Mouse (Mus musculus): ENCODE measurements around the gene Erbin. TPM values are rescaled to one million over a fixed set of nuclear protein-coding genes. Genes with fewer than 3 reads are reported as not detected.

The Erbin gene
- polyA plus RNA-seq, 1 experiment from 2014 or later, result 10.3 TPM

- Histone ChIP-seq H3K4me1 (replicated peaks) (peaks cover 6% of the 10 kb centered on the region), H3K36me3 (peaks cover 12% of the 10 kb centered on the region), H3K9ac (no peak overlapping the region), H3K4me2 (no peak overlapping the region), H3K27me3 (no peaks in the 10 kb centered on the region), H3K27ac (no peak overlapping the region), H3K4me3 (no peak overlapping the region), H3K9me3 (replicated peaks) (no peaks in the 10 kb centered on the region)
- ATAC-seq (replicated peaks; ENCODE audit: insufficient number of reproducible peaks, insufficient read depth, low FRiP score, low read depth), result no peak
- 62% methylated on average over 1 of the region's 1 CpGs for WGBS
Observed at GRCm38 (mm10) chr13:103868875-103869274, 51.4 kb downstream of the Erbin start.

- no peak overlapping the region for H3K27ac ChIP-seq
- WGBS, result 85% methylated on average over 4 of the region's 4 CpGs
Observed at GRCm38 (mm10) chr13:103862041-103862440, 58.3 kb downstream of the Erbin start.

GRCm38 (mm10) chr13:103859041-103859440 lies 61.3 kb downstream of the Erbin start:
- H3K9me3 ChIP-seq (replicated peaks), result no peaks in the 10 kb centered on the region
- no peak overlapping the region for H3K9ac ChIP-seq
- ATAC-seq (replicated peaks; ENCODE audit: insufficient number of reproducible peaks, insufficient read depth, low FRiP score, low read depth), result no peak
- 59% methylated on average over 2 of the region's 2 CpGs for WGBS
- no peak overlapping the region for H3K4me2 ChIP-seq
- no peaks in the 10 kb centered on the region for H3K27me3 ChIP-seq
- no peak overlapping the region for H3K4me3 ChIP-seq
- H3K27ac ChIP-seq, result no peak overlapping the region
- peaks cover 18% of the 10 kb centered on the region for H3K36me3 ChIP-seq
- H3K4me1 ChIP-seq (replicated peaks), result no peaks in the 10 kb centered on the region

More at GRCm38 (mm10) chr13:103862041-103862440, 58.3 kb downstream of the Erbin start:
- H3K4me2 ChIP-seq, result no peak overlapping the region
- no peaks in the 10 kb centered on the region for H3K9me3 ChIP-seq (replicated peaks)
- H3K9ac ChIP-seq, result no peak overlapping the region
- H3K36me3 ChIP-seq, result peaks cover 14% of the 10 kb centered on the region
- no peaks in the 10 kb centered on the region for H3K27me3 ChIP-seq
- no peaks in the 10 kb centered on the region for H3K4me1 ChIP-seq (replicated peaks)
- no peak for ATAC-seq (replicated peaks; ENCODE audit: insufficient number of reproducible peaks, insufficient read depth, low FRiP score, low read depth)
- H3K4me3 ChIP-seq, result no peak overlapping the region

GRCm38 (mm10) chr13:103847614-103848013 lies 72.7 kb downstream of the Erbin start:
- Histone ChIP-seq H3K4me3 (no peak overlapping the region), H3K9me3 (replicated peaks) (no peaks in the 10 kb centered on the region), H3K4me1 (replicated peaks) (no peaks in the 10 kb centered on the region), H3K36me3 (peaks cover 29% of the 10 kb centered on the region), H3K4me2 (no peak overlapping the region), H3K9ac (no peak overlapping the region), H3K27me3 (no peaks in the 10 kb centered on the region), H3K27ac (no peak overlapping the region)
- 88% methylated on average over 2 of the region's 2 CpGs for WGBS
- no peak for ATAC-seq (replicated peaks; ENCODE audit: insufficient number of reproducible peaks, insufficient read depth, low FRiP score, low read depth)

- 64% methylated on average over 5 of the region's 5 CpGs for WGBS
- no peak for ATAC-seq (replicated peaks; ENCODE audit: insufficient number of reproducible peaks, insufficient read depth, low FRiP score, low read depth)
- Histone ChIP-seq H3K36me3 (peaks cover 51% of the 10 kb centered on the region), H3K4me1 (replicated peaks) (peaks cover 12% of the 10 kb centered on the region; the same call in 1 of the 2 replicates), H3K27ac (peak overlapping the region; percentile 65), H3K9me3 (replicated peaks) (no peaks in the 10 kb centered on the region), H3K4me3 (no peak overlapping the region), H3K4me2 (no peak overlapping the region), H3K9ac (no peak overlapping the region), H3K27me3 (no peaks in the 10 kb centered on the region)
Observed at GRCm38 (mm10) chr13:103841287-103842201, 78.8 kb downstream of the Erbin start.

GRCm38 (mm10) chr13:103838619-103839018 lies 81.7 kb downstream of the Erbin start:
- peaks cover 51% of the 10 kb centered on the region for H3K36me3 ChIP-seq

GRCm38 (mm10) chr13:103829623-103830135 lies 90.6 kb downstream of the Erbin start:
- H3K4me2 ChIP-seq, result no peak overlapping the region

More at GRCm38 (mm10) chr13:103838619-103839018, 81.7 kb downstream of the Erbin start:
- Histone ChIP-seq H3K4me3 (no peak overlapping the region), H3K9me3 (replicated peaks) (no peaks in the 10 kb centered on the region), H3K27ac (no peak overlapping the region), H3K9ac (no peak overlapping the region), H3K27me3 (no peaks in the 10 kb centered on the region), H3K4me1 (replicated peaks) (peaks cover 12% of the 10 kb centered on the region; the same call in 1 of the 2 replicates), H3K4me2 (no peak overlapping the region)
- ATAC-seq (replicated peaks; ENCODE audit: insufficient number of reproducible peaks, insufficient read depth, low FRiP score, low read depth), result no peak
- WGBS, result 82% methylated on average over 2 of the region's 2 CpGs

GRCm38 (mm10) chr13:103822270-103822669 lies 98.0 kb downstream of the Erbin start:
- no peaks in the 10 kb centered on the region; the same call in 1 of the 2 replicates for H3K4me1 ChIP-seq (replicated peaks)
- H3K4me3 ChIP-seq, result no peak overlapping the region
- H3K4me2 ChIP-seq, result no peak overlapping the region
- H3K27me3 ChIP-seq, result no peaks in the 10 kb centered on the region
- no peaks in the 10 kb centered on the region for H3K9me3 ChIP-seq (replicated peaks)
- H3K9ac ChIP-seq, result no peak overlapping the region
- peaks cover 20% of the 10 kb centered on the region for H3K36me3 ChIP-seq
- WGBS, result 83% methylated on average over 1 of the region's 1 CpGs
- ATAC-seq (replicated peaks; ENCODE audit: insufficient number of reproducible peaks, insufficient read depth, low FRiP score, low read depth), result no peak
- no peak overlapping the region for H3K27ac ChIP-seq

More at GRCm38 (mm10) chr13:103829623-103830135, 90.6 kb downstream of the Erbin start:
- 84% methylated on average over 2 of the region's 2 CpGs for WGBS
- H3K27ac ChIP-seq, result no peak overlapping the region
- H3K9me3 ChIP-seq (replicated peaks), result no peaks in the 10 kb centered on the region
- no peaks in the 10 kb centered on the region for H3K4me1 ChIP-seq (replicated peaks)
- H3K9ac ChIP-seq, result no peak overlapping the region
- peaks cover 24% of the 10 kb centered on the region for H3K36me3 ChIP-seq
- ATAC-seq (replicated peaks; ENCODE audit: insufficient number of reproducible peaks, insufficient read depth, low FRiP score, low read depth), result no peak
- no peak overlapping the region for H3K4me3 ChIP-seq
- no peaks in the 10 kb centered on the region for H3K27me3 ChIP-seq

- Histone ChIP-seq H3K4me1 (replicated peaks) (no peaks in the 10 kb centered on the region; the same call in 1 of the 2 replicates), H3K4me2 (no peak overlapping the region), H3K9ac (no peak overlapping the region), H3K27ac (no peak overlapping the region), H3K4me3 (no peak overlapping the region), H3K27me3 (no peaks in the 10 kb centered on the region), H3K36me3 (peaks cover 22% of the 10 kb centered on the region), H3K9me3 (replicated peaks) (no peaks in the 10 kb centered on the region)
- ATAC-seq (replicated peaks; ENCODE audit: insufficient number of reproducible peaks, insufficient read depth, low FRiP score, low read depth), result no peak
- WGBS, result 36% methylated on average over 5 of the region's 5 CpGs
Observed at GRCm38 (mm10) chr13:103819377-103819776, 100.9 kb downstream of the Erbin start.

GRCm38 (mm10) chr13:103817935-103818334 lies 102.4 kb downstream of the Erbin start:
- Histone ChIP-seq H3K9me3 (replicated peaks) (no peaks in the 10 kb centered on the region), H3K36me3 (peaks cover 17% of the 10 kb centered on the region), H3K4me3 (no peak overlapping the region), H3K9ac (no peak overlapping the region), H3K27me3 (no peaks in the 10 kb centered on the region), H3K27ac (no peak overlapping the region), H3K4me1 (replicated peaks) (no peaks in the 10 kb centered on the region; the same call in 1 of the 2 replicates), H3K4me2 (no peak overlapping the region)
- WGBS, result 89% methylated on average over 3 of the region's 3 CpGs
- no peak for ATAC-seq (replicated peaks; ENCODE audit: insufficient number of reproducible peaks, insufficient read depth, low FRiP score, low read depth)

GRCm38 (mm10) chr13:103807464-103807863 lies 112.8 kb downstream of the Erbin start:
- H3K27me3 ChIP-seq, result no peaks in the 10 kb centered on the region
- H3K4me2 ChIP-seq, result no peak overlapping the region
- H3K36me3 ChIP-seq, result no peaks in the 10 kb centered on the region
- H3K9me3 ChIP-seq (replicated peaks), result no peaks in the 10 kb centered on the region
- WGBS, result 47% methylated on average over 5 of the region's 5 CpGs
- H3K27ac ChIP-seq, result no peak overlapping the region
- H3K4me3 ChIP-seq, result no peak overlapping the region
- H3K9ac ChIP-seq, result no peak overlapping the region
- H3K4me1 ChIP-seq (replicated peaks), result peaks cover 14% of the 10 kb centered on the region
- ATAC-seq (replicated peaks; ENCODE audit: insufficient number of reproducible peaks, insufficient read depth, low FRiP score, low read depth), result no peak
